16 mouse cellular contexts compared by ENCODE assay signal in genomic region chr15:93845801-93846200, GRCm38 (mm10).
DNase-seq lines count a peak whose midpoint lies in the region; ATAC-seq lines count a peak whose summit lies in the region.
"Had no signal": no experiment of that assay in that cellular context is flagged by ENCODE, and none has a peak within 500 bp of the region (broad histone marks: within the 10 kb centered on the region; RNA-seq: fewer than 3 reads in every experiment).

No protein-coding gene starts in this region.

- H3K27ac ChIP-seq in heart, embryonic 13.5 days (replicated peaks), result no peak overlapping the region
- H3K27ac ChIP-seq in heart, embryonic 11.5 days (ENCODE audit: low read depth, low read length), result no peak overlapping the region
- H3K27ac ChIP-seq: embryonic facial prominence, embryonic 10.5 days; hindbrain, embryonic 15.5 days; limb, embryonic 15.5 days; macrophage; midbrain, embryonic 13.5 days had no signal

- peak; percentile 85 for DNase-seq in right cerebral cortex, adult 18-20 months
- DNase-seq in right cerebral cortex, postnatal 4 days, result no peak
- peak; percentile 63 to 78 for DNase-seq in left cerebral cortex, adult 18-20 months (ENCODE audit: low spot score in 2 of 2)
- DNase-seq in telencephalon, adult 2 months (ENCODE audit: low read depth, low spot score), result peak; percentile 87
- DNase-seq in thymus, postnatal 14 days, result no peak
- no peak for DNase-seq in gastrocnemius, postnatal 14 days
- DNase-seq: cerebellum, adult 9-10 months; gastrocnemius, postnatal 10 days; kidney, adult 8-10 months had no signal

- peaks cover 4% of the 10 kb centered on the region; the same call in 1 of the 2 replicates for H3K9me3 ChIP-seq in heart, embryonic 13.5 days
- no peaks in the 10 kb centered on the region for H3K9me3 ChIP-seq in heart, embryonic 11.5 days (replicated peaks; ENCODE audit: control insufficient read depth, low read length)
- H3K9me3 ChIP-seq: hindbrain, embryonic 15.5 days; limb, embryonic 15.5 days; midbrain, embryonic 13.5 days had no signal

- intact Hi-C loops in gastrocnemius, postnatal 14 days (cut with DNase I; ENCODE audit: low total_unique reads), result no loop called here

- peak overlapping the region; percentile 17; the same call in 1 of the 2 replicates for H3K9ac ChIP-seq in heart, embryonic 13.5 days
- H3K9ac ChIP-seq in heart, embryonic 11.5 days (ENCODE audit: low read depth, low read length), result no peak overlapping the region
- H3K9ac ChIP-seq: hindbrain, embryonic 15.5 days; limb, embryonic 15.5 days; midbrain, embryonic 13.5 days had no signal

- peak overlapping the region; percentile 31 for H3K4me2 ChIP-seq in heart, embryonic 13.5 days
- H3K4me2 ChIP-seq in heart, embryonic 11.5 days, result no peak overlapping the region
- H3K4me2 ChIP-seq: hindbrain, embryonic 15.5 days; limb, embryonic 15.5 days; midbrain, embryonic 13.5 days had no signal

- no peak overlapping the region for H3K4me3 ChIP-seq in heart, embryonic 13.5 days
- no peak overlapping the region for H3K4me3 ChIP-seq in heart, embryonic 11.5 days (ENCODE audit: low read depth, low read length)
- H3K4me3 ChIP-seq: embryonic facial prominence, embryonic 10.5 days; hindbrain, embryonic 15.5 days; limb, embryonic 15.5 days; midbrain, embryonic 13.5 days had no signal

- WGBS in heart, embryonic 13.5 days, result 29% methylated on average over 6 of the region's 6 CpGs
- WGBS in heart, embryonic 11.5 days (ENCODE audit: insufficient replicate concordance), result 48% methylated on average over 6 of the region's 6 CpGs

- H3K27me3 ChIP-seq in heart, embryonic 13.5 days (replicated peaks), result no peaks in the 10 kb centered on the region
- H3K27me3 ChIP-seq in heart, embryonic 11.5 days (ENCODE audit: control insufficient read depth, insufficient read depth, low read length), result no peaks in the 10 kb centered on the region
- H3K27me3 ChIP-seq: hindbrain, embryonic 15.5 days; limb, embryonic 15.5 days; midbrain, embryonic 13.5 days had no signal

- no peaks in the 10 kb centered on the region for H3K36me3 ChIP-seq in heart, embryonic 13.5 days
- H3K36me3 ChIP-seq in heart, embryonic 11.5 days (ENCODE audit: control insufficient read depth, insufficient read depth, low read length), result no peaks in the 10 kb centered on the region
- H3K36me3 ChIP-seq: embryonic facial prominence, embryonic 10.5 days; hindbrain, embryonic 15.5 days; limb, embryonic 15.5 days; midbrain, embryonic 13.5 days had no signal

- no peak for ATAC-seq in heart, embryonic 13.5 days (ENCODE audit: extremely low read depth, insufficient number of reproducible peaks, low FRiP score, low TSS enrichment)
- no peak for ATAC-seq in heart, embryonic 11.5 days (replicated peaks; ENCODE audit: insufficient number of reproducible peaks, low FRiP score, low TSS enrichment)
- ATAC-seq: midbrain, embryonic 13.5 days had no signal

- peaks cover 11% of the 10 kb centered on the region for H3K4me1 ChIP-seq in heart, embryonic 13.5 days
- 0 out of 2 replicates have a peak, but pooled peaks cover 4% of the 10 kb centered on the region for H3K4me1 ChIP-seq in heart, embryonic 11.5 days (ENCODE audit: control insufficient read depth, insufficient read depth, low read length)
- H3K4me1 ChIP-seq: hindbrain, embryonic 15.5 days; midbrain, embryonic 13.5 days had no signal

Comparison
In these comparisons a context has a peak if more than half of its experiments do, and no peak if none do; other contexts are left out.
1. DNase-seq: peak in right cerebral cortex, adult 18-20 months (single experiment), left cerebral cortex, adult 18-20 months (2 of 2) and telencephalon, adult 2 months (single experiment); none in right cerebral cortex, postnatal 4 days (single experiment), thymus, postnatal 14 days (single experiment) and gastrocnemius, postnatal 14 days (single experiment).